Mouse (Mus musculus): ENCODE results near the gene Usp4.
"Not testable (repeated sequence)": the region's sequence is repeated elsewhere in the genome, so short reads cannot be mapped to it uniquely, and the experiment has no call there.

Usp4 gene

DNA sequence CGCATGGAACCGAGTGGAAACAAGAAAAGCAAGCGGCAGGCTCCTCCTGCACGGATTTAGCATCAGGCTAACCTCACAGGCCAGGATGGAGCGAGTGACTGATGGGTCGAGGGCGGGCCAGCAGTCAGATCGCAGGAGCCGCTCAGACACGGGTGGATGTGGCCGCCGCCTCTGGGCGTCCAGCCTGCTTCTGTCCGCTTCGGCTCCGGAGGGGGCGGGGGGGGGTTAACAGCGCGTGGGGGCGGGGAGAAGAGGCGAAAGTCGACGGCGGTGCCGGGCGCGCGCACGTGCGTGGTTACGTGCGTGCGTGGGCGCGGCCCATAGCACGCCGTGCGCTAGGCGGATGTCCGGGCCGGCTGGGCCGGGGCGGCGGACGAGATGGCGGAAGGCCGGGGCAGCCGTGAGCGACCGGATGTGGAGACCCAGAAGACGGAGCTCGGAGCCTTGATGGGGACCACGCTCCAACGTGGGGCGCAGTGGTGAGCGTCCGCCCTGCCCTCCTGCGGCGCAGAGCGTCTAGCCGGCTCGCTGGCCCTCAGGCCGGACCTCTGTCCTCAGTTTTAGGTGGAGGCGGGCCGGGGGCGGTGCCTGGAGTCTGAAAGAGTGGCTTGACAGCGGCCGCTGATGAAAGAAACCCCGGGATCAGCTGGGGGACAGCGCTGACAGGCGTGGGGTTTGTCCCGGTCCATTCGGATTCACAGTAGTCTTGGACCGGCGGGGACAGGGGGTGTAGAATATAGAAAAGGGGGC, at the start of gene Usp4:
Gene Usp4 (plus strand): TSS at position 314 of the 750 bp plus-strand sequence.
- in situ Hi-C loops (cut with MboI; ENCODE audit: low sequenced_read_pairs) = no loop called here

DNA sequence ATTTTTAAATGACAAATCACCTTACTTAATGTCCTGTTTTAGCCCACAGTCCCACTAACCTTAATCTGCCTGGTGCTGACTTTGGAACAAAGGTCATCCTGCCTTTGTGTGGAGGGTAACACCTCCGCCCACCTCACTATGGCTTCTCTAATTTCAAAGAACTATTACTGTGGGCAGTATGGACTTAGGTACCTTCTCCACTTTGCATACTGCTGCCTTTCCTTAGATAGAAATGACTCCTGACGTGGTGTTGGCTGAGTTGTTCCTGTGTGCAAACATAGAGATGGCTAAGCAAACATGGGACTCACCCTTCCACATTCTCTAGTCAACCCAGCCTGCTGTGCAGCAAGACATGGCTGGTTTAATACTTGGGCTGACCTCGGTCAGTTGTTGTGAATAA, 45.8 kb upstream of the Usp4 start:
- in situ Hi-C loops (cut with MboI; ENCODE audit: low sequenced_read_pairs) = no loop called here

DNA sequence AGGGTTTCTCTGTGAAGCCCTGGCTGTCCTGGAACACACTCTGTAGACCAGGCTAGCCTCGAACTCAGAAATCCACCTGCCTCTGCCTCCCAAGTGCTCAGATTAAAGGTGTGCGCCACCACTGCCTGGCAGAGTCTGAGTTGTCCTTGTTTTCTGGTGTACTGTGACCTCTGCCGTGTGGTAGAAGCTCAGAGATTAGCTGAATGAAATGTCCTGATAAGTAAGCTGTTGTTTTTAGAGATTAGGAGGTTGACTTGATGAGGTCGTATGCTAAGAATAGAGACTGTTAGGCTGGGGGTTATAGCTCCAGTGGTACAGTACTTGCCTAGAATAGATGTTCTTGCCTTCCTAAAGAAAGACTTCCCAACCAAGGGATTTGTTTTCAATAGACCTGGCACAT, 42.9 kb upstream of the Usp4 start:
- in situ Hi-C loops (cut with MboI; ENCODE audit: low sequenced_read_pairs) = no loop called here

DNA sequence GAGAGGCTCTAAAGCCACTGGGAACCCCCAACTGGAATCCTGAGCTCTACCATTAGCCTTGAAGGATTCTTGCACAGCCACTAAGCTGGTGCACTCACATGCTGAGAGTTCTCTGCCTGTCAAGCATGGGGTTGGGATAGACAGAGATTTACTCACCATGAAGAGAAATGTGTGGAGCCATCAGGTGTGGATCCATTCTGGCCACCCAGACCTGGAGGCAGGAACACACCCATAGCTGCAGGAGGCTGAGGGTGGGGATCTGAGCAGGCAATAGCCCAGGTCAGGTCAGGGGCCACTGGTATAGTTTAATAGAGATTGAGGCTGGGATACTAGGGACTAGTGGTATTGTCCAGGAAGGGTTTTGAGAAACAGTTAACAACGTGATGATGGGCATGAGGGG, 42.5 kb upstream of the Usp4 start:
- in situ Hi-C loops (cut with MboI; ENCODE audit: low sequenced_read_pairs) = no loop called here

DNA sequence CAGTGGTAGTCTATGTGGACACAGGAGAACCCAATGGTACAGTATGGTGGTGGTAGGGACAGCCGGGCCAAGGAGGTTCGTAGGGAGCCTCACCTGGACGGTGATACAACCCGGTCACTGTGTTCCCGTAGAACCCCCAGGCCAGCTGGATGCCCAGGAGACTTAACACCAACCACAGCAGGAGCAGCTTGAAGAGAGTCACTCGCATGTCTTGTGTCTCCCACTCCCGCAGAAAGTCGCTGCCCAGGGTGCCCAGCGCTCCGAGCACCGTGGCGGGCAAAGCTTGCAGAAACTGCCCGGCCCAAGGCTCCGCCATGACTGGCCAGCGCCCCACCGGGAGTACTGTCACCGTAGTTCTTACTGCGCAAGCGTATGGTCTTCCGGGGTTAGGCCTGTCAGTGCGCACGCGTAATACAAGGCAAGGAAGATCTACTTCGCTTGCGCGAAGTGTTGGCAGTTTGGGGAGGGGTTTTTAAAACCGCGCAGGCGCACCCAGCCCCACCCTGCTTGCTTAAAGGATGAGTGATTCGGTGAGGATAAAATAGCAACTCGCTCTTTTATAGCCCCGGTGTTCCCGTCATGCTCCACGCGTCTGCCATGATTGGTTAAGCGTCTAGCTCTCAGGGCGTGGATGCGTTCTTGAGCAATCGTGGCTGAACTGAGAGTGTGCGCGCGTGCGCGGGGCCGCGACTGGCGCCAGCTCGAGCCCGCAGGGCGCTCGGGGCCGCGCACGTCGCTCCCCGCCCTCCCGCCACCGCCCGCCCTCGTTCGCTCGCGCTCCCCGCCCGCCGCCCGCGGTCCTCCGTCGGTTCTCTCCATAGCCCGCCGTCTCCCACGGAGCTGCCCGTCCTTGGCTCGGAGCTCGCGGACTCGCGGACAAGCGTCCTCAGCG, 41.8 kb upstream of the Usp4 start, which contains the start of the genes Rhoa and Tcta:
Gene Rhoa (plus strand): TSS at position 501 of the 892 bp plus-strand sequence.
Gene Tcta (minus strand): TSS at position 532 of the 892 bp plus-strand sequence.
- in situ Hi-C loops (cut with MboI; ENCODE audit: low sequenced_read_pairs) = no loop called here

DNA sequence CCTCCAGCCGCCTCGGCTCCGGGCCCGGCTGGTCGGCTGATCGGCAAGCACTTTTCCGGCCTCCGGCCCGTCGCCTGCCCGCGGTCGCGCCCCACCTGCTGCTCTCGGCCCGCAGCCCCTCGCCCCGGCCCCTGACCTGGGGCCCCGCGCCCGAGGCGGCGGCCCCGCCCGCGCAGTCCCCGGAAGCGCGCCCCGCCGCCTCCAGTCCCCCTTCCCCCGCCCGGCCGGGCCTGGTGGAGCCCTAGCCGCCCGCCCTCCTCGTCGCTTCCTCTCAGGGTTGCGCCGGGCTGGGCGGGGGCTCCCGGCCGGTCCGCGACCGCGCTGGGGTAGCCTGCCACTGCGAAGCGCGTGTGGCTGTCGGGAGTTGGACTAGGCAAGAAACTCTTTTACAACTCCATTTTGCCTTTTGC, 41.1 kb upstream of the Usp4 start:
- in situ Hi-C loops (cut with MboI; ENCODE audit: low sequenced_read_pairs) = no loop called here

DNA sequence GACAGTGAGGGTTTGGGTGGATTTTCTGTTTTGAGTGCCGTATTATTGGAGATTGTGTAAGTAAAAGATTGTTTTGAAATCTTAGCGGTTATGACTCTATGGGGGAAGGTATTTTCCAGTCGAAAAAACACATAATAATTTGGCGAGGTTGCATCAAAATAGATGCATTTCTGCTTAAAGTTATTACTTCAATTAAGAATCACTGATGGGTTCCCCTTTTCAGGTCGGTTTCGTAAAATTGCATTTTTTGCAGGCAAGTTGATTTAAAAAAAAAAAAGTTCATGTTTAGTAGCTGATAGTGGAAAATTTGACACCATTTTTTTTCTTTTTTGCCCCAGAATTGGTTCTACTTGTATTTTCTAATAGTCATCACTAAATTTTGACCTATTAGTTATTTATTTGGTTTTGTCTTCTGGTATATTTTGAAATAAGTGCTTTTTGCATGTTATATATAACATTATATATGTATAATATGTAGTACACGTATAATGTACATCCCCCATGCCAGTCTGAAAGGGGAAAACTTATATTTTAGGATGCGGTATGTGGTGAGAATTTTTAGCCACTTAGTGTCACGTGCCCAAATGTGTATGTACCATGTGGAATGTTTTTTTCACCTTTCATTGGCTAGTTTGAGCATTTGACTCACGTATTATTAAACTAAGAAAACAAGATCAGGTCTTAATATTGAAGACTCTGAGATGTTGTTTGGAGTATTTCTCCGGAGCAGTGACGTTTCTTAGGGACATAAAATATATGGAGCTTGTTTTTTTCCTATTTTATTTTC, 40.4 kb upstream of the Usp4 start:
- in situ Hi-C loops (cut with MboI; ENCODE audit: low sequenced_read_pairs) = no loop called here

DNA sequence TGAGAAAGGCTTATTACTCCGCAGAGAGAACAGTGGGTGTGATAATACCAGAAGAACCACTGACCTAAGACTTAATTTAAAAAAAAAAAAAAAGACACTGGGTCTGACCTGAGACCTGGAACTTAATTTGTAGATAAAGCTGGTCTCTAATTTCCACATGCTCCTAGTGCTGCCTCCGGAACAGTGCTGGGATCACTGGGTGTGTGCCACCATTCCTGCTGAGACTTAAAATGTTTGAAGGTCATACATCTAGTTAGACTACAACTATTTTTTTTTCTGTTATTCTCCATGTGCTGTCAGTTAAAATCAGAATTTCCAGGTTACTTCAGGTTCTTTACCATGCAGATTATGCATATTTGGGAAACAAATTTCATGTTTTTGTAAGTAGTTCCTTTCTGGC, 39.5 kb upstream of the Usp4 start:
- in situ Hi-C loops (cut with MboI; ENCODE audit: low sequenced_read_pairs) = no loop called here

DNA sequence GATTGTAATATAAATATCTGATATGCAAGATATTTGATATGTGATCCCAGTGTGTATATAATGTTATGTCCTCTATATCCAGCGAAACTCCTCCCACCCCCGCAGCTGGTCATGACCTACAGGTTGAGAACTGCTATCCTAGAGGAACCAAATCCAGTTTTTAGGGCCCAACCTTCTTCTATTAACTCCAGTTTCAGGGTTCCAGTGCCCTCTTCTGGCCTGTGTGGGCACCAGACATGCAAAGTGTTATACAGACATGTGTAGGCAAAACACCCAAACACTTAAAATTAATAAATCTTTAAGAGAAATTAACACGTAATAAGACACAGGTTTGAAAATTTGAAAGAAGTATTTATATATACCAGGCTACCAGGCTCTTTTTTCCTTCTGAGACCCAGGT, 30.1 kb upstream of the Usp4 start:
- in situ Hi-C loops (cut with MboI; ENCODE audit: low sequenced_read_pairs) = no loop called here

DNA sequence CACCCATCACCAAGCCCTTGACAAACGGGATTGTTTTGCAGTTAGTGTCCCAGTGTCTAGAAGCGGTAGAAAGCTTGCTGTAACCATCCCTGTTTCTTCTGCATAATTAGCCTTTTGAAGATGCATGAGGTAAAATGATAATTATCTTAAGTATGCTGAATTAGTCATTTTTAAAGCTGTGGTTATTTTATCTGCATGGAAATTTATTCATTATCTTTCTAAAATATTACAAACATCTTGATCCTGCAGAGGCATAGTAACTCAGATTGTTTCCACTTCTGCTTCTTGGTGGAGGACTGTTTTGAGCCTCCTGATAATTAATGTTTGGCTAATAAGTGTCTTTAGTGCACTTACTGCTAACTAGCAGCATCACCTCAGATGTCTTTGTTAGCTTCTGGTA, 29.2 kb upstream of the Usp4 start:
- in situ Hi-C loops (cut with MboI; ENCODE audit: low sequenced_read_pairs) = no loop called here

DNA sequence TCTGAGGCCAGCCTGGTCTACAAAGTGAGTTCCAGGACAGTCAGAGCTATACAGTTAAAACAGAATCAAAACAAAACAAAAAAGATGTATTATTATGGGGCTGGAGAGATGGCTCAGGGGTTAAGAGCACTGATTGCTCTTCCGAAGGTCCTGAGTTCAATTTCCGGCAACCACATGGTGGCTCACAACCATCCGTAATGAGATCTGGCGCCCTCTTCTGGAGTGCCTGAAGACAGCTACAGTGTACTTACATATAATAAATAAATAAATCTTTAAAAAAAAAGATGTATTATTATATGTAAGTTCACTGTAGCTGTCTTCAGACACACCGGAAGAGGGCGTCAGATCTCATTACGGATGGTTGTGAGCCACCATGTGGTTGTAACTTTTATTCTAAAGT, 25.6 kb upstream of the Usp4 start:
- in situ Hi-C loops (cut with MboI; ENCODE audit: low sequenced_read_pairs) = not testable (repeated sequence)

DNA sequence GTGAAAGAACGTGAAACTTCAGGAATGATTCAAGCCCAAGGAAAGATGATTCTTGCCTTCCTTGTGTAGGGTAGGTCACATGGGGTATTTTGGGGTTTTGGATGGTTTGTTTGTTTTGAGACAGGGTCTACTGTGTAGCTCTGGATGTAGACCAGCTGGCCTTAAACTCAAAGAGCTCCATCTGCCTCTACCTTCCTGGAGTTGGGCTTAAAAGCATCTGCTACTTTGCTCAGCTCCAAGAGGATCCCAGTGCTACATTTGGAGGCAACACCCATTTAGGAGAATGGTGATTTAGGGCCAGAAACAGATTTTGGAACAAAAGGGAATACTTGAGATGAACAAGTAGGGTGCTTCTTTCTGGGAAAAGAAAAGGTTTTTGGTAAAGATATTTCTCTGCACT, 22.9 kb upstream of the Usp4 start:
- in situ Hi-C loops (cut with MboI; ENCODE audit: low sequenced_read_pairs) = no loop called here

DNA sequence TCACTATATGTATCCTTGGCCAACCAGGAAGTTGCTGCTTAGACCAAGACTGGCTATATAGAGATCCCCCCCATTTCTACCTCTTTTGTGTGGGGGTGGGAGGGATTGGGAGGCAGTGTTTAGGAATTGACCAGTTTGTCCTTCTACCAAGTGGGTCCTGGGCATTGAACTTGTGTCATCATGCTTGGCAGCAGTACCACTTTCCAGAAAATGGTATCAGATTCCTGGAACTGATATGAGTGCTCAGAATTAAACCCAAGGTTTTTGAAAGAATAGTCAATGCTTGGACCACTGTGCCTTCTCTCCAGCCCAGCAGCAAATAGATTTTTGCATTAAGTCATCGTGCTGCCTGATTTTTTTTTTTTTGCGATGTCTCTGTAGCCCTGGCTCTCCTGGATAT, 21.8 kb upstream of the Usp4 start:
- in situ Hi-C loops (cut with MboI; ENCODE audit: low sequenced_read_pairs) = no loop called here

DNA sequence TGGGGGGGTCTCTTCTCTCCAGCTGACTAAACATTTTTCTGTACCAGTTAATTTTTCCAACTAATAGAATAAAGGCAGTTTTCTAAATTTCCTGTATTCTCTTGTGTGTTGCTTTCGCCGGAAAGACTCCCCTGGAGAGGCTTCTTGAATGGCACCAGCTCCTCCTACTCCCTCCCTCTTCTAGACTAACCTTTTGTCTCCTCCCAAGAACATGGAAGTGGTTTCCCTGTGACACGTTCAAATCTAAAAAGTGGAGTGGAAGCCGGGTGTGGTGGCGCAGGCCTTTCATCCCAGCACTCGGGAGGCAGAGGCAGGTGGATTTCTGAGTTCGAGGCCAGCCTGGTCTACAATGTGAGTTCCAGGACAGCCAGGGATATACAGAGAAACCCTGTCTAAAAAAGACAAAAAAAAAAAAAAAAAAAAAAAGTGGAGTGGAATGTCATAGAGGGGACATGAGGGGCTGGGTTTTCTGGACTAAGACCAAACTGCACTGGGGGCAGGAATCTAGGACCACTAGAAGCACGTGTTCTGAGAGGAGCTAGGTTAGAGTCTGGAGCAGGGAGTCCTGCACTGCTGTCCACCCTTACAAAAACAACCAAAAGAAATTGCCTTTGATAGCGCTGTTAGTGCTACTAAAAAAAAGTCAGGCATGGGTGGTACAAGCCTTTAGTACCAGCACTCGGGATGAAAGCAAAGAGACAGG, 9.7 kb upstream of the Usp4 start:
- in situ Hi-C loops (cut with MboI; ENCODE audit: low sequenced_read_pairs) = no loop called here

DNA sequence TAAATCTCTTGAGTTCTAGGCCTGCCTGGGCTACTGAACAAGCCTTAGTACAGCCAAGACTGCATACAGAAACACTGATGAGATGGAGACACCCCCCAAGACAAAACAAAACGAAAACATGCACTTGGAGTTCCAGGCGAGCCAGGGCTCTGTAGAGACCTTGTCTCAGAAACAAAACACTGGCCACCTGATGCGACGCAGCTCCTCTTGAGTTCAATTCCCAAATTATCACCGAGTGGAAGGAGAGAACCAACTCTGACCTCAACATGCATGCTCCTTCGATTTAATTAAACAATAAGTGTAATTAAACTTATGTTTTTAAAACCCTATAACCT, 9.1 kb upstream of the Usp4 start:
- in situ Hi-C loops (cut with MboI; ENCODE audit: low sequenced_read_pairs) = no loop called here

DNA sequence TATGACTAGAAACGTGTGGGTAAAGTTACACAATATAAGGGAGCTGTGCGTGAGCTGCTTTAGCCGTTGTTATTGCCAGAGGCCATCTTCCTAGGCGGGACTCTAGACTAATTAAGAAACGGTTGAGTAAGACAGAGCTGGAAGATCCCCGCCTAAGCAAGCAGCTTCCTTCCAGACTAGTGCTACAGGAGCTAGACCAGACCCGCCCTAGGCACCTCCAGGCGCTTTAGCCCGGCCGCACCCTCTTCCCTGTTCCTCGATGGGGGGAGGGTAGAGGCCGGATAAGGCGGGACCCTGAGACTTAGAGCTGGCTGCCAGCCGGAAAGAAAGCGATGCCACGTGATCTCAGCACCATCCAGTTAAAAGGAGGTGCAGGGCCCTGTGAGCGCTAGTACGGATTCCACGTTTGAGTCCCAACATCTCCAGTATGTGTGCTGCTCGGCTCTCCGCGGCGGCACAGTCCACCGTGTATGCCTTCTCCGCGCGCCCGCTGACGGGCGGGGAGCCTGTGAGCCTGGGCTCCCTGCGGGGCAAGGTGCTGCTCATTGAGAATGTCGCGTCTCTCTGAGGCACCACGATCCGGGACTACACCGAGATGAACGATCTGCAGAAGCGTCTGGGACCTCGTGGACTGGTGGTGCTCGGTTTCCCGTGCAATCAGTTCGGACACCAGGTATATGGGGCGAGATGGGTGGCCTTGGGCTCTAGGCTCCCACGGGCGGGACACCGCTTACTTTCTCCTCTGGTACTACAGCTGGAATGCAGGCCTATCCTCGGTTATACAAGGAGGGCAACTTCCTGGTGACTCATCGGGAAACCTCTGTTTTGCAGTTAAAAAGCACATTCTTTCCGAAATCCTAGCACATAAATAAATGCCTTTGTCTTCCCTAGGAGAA, 8.5 kb upstream of the Usp4 start, which contains the start of gene Gpx1:
Gene Gpx1 (plus strand): TSS at position 18 of the 896 bp plus-strand sequence.
- in situ Hi-C loops (cut with MboI; ENCODE audit: low sequenced_read_pairs) = no loop called here

DNA sequence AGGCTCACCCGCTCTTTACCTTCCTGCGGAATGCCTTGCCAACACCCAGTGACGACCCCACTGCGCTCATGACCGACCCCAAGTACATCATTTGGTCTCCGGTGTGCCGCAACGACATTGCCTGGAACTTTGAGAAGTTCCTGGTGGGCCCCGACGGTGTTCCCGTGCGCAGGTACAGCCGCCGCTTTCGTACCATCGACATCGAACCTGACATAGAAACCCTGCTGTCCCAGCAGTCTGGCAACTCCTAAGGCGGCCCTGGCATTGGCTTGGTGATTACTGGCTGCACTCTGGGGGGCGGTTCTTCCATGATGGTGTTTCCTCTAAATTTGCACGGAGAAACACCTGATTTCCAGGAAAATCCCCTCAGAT, 7.8 kb upstream of the Usp4 start:
- in situ Hi-C loops (cut with MboI; ENCODE audit: low sequenced_read_pairs) = no loop called here

DNA sequence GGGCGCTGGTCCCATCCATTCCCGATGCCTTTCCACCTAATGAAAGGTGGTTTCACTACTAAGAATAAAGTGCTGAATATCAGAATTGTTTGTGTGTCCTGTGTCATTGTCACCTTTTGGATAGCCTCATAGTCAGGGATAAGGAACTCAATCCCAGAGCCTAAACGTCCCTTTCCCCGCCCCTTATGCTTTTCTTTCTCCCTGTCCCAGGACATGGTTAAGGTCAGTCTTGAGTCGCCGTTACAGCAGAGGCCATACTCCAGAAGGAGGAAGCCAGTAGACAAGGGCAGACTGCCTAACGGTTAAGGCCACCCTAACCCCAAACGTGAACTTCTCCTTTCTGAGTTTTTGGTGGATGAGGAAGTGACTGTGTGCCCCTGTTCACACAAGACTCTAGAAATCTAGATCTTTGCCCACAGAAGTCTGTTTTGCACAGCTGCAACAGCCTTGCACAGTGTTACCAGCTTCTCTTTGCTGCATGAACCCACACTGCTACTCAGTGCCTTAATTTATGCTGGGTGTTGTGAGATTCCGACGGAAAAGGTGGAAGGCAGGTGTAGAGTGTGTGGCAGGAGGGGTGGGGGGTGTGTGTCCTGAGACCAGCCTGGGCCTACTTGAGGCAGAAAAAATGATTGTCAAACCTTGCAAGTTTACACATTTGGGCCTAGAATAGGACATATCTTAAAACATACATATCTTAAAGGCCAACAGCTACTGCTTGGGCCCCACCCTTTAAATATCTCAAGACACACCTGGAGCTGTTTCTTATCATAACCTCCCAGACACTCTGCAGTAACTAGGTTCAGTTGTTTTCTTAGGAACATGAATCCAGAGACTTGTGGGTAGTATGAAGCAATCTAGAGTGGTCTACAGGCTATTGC, 7.2 kb upstream of the Usp4 start:
- in situ Hi-C loops (cut with MboI; ENCODE audit: low sequenced_read_pairs) = no loop called here

DNA sequence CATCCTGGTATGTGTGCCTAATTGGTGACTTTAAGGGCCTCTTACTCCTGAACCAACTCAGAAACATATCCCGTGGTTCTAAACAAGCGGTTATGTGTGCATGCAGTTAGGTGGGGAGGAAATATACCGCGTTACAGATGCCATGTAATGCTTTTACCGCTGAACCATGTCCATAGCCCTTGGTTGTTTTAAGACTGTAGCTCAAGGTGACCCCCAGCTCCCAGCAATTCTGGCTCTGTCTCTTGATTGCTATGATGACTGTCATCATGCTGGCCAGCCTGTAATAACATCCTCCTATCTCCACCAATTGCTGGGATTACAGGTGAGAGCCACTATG, 6.5 kb upstream of the Usp4 start:
- in situ Hi-C loops (cut with MboI; ENCODE audit: low sequenced_read_pairs) = no loop called here
